Mouse (Mus musculus) layer of hippocampus, postnatal 10 days (tissue): ENCODE data around the gene App. TPM values are rescaled to one million over a fixed set of nuclear protein-coding genes. Genes with fewer than 3 reads are reported as not detected.

Source experiments
- DNase-seq, 2 experiments: peaks; one replicate each; pipeline ENCODE4 v3.0.0; 2021; ENCODE audit warnings: low spot score in 2 of 2
- total RNA-seq, 2 experiments: library from RNA; stranded (reverse); gene quantifications; 2 replicates each; pipeline ENCODE4 v1.2.3; 2021

The App gene
- total RNA-seq, 2 experiments from 2014 or later: 1,081 to 1,149 TPM

GRCm38 (mm10) chr16:85030810-85031209 is 142.8 kb downstream of the App start:
- no peak for DNase-seq

- no peak for DNase-seq
Observed at GRCm38 (mm10) chr16:85028396-85028795, 145.2 kb downstream of the App start.

- DNase-seq: no peak
Observed at GRCm38 (mm10) chr16:85024706-85025105, 148.9 kb downstream of the App start.

GRCm38 (mm10) chr16:85023106-85023505 is 150.5 kb downstream of the App start:
- DNase-seq: no peak

- no peak for DNase-seq
Observed at GRCm38 (mm10) chr16:85020696-85021323, 152.8 kb downstream of the App start.

- DNase-seq: no peak
Observed at GRCm38 (mm10) chr16:85019273-85019672, 154.3 kb downstream of the App start.

GRCm38 (mm10) chr16:85017845-85018244 is 155.7 kb downstream of the App start:
- DNase-seq: no peak

GRCm38 (mm10) chr16:85012695-85013094 is 160.9 kb downstream of the App start:
- DNase-seq: no peak

- DNase-seq: no peak
Observed at GRCm38 (mm10) chr16:85012172-85012571, 161.4 kb downstream of the App start.

GRCm38 (mm10) chr16:85010651-85011050 is 162.9 kb downstream of the App start:
- DNase-seq: no peak

GRCm38 (mm10) chr16:85008866-85009645 is 164.5 kb downstream of the App start:
- DNase-seq: no peak

GRCm38 (mm10) chr16:85001939-85002556 is 171.5 kb downstream of the App start:
- no peak for DNase-seq

- no peak for DNase-seq
Observed at GRCm38 (mm10) chr16:85000304-85000703, 173.3 kb downstream of the App start.

- DNase-seq: no peak
Observed at GRCm38 (mm10) chr16:84997551-84997950, 176.0 kb downstream of the App start.

GRCm38 (mm10) chr16:84995441-84995867 is 178.1 kb downstream of the App start:
- DNase-seq: no peak

- no peak for DNase-seq
Observed at GRCm38 (mm10) chr16:84992888-84993287, 180.7 kb downstream of the App start.

- DNase-seq: no peak
Observed at GRCm38 (mm10) chr16:84991011-84991410, 182.6 kb downstream of the App start.

GRCm38 (mm10) chr16:84989938-84990337 is 183.6 kb downstream of the App start:
- no peak for DNase-seq

GRCm38 (mm10) chr16:84989476-84989875 is 184.1 kb downstream of the App start:
- no peak for DNase-seq

- DNase-seq: no peak
Observed at GRCm38 (mm10) chr16:84987724-84988287, 185.8 kb downstream of the App start.

GRCm38 (mm10) chr16:84986016-84986631 is 187.4 kb downstream of the App start:
- DNase-seq: no peak
